Mouse (Mus musculus): ENCODE results near the gene Islr. TPM values are rescaled to one million over a fixed set of nuclear protein-coding genes. Genes with fewer than 3 reads are reported as not detected.
A peak's percentile ranks its signal among the peaks of the same experiment; 100 is the strongest.

Islr gene
- polyA plus RNA-seq, 1 experiment: 67.1 TPM

DNA sequence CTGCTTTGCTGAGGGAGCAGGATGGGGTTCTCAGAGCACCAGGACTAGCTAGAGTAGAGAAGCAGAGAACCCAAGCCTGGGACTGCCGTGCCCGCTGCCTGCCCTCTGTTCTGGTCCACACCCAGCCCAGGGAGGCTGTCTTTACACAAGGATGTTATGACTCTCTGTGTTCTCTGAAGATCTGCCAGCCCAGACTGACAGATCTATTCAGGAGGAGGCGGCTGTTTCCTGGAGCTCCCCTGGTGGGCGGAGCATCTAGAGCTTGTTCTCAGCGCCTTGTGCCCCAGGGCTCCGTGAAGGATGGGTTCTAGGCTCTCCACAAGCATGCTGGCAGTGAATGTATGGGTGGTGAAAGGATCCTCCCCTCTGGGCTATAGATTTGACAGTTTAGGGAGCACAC is 64.2 kb downstream of the Islr start:
- TF ChIP-seq CTCF (IDR thresholded peaks at IDR 0.05; ENCODE audit: borderline replicate concordance, extremely low read depth, insufficient read depth, insufficient read length) (no peak), POLR2A (IDR thresholded peaks at IDR 0.05; ENCODE audit: borderline replicate concordance, extremely low read depth, insufficient read depth, insufficient read length, poor library complexity, severe bottlenecking) (no peak)
- DNase-seq (ENCODE audit: low read depth): peak; percentile 63

GRCm38 (mm10) chr9:58135921-58136321 is 68.2 kb downstream of the Islr start:
- DNase-seq (ENCODE audit: low read depth): no peak
- TF ChIP-seq POLR2A (IDR thresholded peaks at IDR 0.05; ENCODE audit: borderline replicate concordance, extremely low read depth, insufficient read depth, insufficient read length, poor library complexity, severe bottlenecking) (no peak), CTCF (IDR thresholded peaks at IDR 0.05; ENCODE audit: borderline replicate concordance, extremely low read depth, insufficient read depth, insufficient read length) (no peak)

- TF ChIP-seq CTCF (IDR thresholded peaks at IDR 0.05; ENCODE audit: borderline replicate concordance, extremely low read depth, insufficient read depth, insufficient read length) (no peak), POLR2A (IDR thresholded peaks at IDR 0.05; ENCODE audit: borderline replicate concordance, extremely low read depth, insufficient read depth, insufficient read length, poor library complexity, severe bottlenecking) (no peak)
- peak; percentile 69 for DNase-seq (ENCODE audit: low read depth)
Measured at GRCm38 (mm10) chr9:58134906-58135305, 69.2 kb downstream of the Islr start.

DNA sequence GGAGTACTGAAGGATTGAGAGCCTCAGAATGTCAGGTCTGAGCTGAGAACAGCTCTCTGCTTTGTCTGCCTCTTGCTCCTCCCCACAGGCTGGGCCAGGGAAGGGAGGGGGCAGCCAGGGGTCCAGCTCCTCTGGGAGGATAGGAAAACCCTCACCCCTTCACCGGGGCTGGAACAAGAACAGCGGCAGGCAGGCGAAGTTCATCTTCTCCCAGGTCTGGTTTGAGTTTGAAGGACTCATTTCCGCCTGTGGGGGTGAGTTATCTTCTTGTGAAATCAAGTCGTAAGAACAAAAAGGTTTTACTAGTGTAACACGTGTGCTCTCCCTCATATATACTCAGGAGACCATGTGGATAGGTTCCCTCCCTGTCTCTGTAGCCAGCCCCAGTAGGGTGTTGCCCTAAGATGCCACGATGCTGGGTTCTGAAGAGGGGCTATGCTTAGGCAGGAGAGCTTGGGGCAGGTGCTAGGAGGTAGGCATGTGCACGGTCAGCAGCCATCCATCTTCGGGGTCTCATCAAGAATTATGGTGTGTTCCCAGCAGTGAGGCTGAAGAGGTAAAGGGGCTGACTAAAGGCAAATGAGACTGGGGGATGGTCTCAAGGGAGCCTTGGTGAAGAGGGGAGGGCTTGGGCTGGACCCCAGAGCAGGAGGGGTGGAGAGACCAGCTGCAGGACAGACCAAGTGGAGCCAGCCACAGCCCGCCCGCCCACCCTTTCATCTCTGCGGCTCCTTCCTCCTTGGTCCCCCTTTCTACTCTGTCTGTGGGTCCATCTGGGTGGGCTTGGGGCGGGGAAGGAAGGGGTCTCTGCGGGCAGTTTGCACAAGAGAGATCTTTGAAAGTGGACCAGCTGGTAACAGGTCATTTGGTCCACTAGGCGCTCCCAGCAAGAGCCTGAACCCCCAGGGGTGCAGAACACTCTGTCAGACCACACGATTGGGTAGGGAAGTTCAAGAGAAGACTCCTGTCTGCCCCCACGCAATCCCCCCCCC is 69.9 kb downstream of the Islr start:
- TF ChIP-seq POLR2A (IDR thresholded peaks at IDR 0.05; ENCODE audit: borderline replicate concordance, extremely low read depth, insufficient read depth, insufficient read length, poor library complexity, severe bottlenecking) (no peak), CTCF (IDR thresholded peaks at IDR 0.05; ENCODE audit: borderline replicate concordance, extremely low read depth, insufficient read depth, insufficient read length) (no peak)
- peak; percentile 62 for DNase-seq (ENCODE audit: low read depth)

DNA sequence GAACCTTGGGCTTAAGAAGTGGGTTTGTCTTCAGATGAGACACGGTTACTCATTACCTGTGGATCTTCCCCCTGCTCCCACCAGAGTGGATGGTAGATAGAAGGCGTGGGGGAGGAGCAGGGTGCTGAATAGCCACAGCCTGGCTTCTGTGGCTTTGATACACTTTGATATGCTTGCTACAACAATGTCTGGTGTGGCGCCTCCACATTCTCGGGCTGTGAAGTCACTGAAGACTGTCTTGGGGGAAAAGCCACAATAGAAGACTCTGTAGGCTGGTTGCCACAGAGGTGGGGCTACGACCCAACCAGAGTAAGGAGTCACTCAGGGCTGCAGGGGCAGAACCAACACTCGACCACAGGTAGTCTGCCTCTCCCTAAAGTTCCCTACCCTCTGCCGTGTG is 72.4 kb downstream of the Islr start:
- no peak for DNase-seq (ENCODE audit: low read depth)
- TF ChIP-seq POLR2A (IDR thresholded peaks at IDR 0.05; ENCODE audit: borderline replicate concordance, extremely low read depth, insufficient read depth, insufficient read length, poor library complexity, severe bottlenecking): no peak
- TF ChIP-seq CTCF (IDR thresholded peaks at IDR 0.05; ENCODE audit: borderline replicate concordance, extremely low read depth, insufficient read depth, insufficient read length): no peak

GRCm38 (mm10) chr9:58130909-58131308 is 73.2 kb downstream of the Islr start:
- no peak for TF ChIP-seq CTCF (IDR thresholded peaks at IDR 0.05; ENCODE audit: borderline replicate concordance, extremely low read depth, insufficient read depth, insufficient read length)
- TF ChIP-seq POLR2A (IDR thresholded peaks at IDR 0.05; ENCODE audit: borderline replicate concordance, extremely low read depth, insufficient read depth, insufficient read length, poor library complexity, severe bottlenecking): no peak
- no peak for DNase-seq (ENCODE audit: low read depth)

- TF ChIP-seq POLR2A (IDR thresholded peaks at IDR 0.05; ENCODE audit: borderline replicate concordance, extremely low read depth, insufficient read depth, insufficient read length, poor library complexity, severe bottlenecking) (no peak), CTCF (IDR thresholded peaks at IDR 0.05; ENCODE audit: borderline replicate concordance, extremely low read depth, insufficient read depth, insufficient read length) (no peak)
- DNase-seq (ENCODE audit: low read depth): no peak
Measured at GRCm38 (mm10) chr9:58129508-58129907, 74.6 kb downstream of the Islr start.

GRCm38 (mm10) chr9:58128926-58129413 is 75.1 kb downstream of the Islr start:
- no peak for TF ChIP-seq CTCF (IDR thresholded peaks at IDR 0.05; ENCODE audit: borderline replicate concordance, extremely low read depth, insufficient read depth, insufficient read length)
- TF ChIP-seq POLR2A (IDR thresholded peaks at IDR 0.05; ENCODE audit: borderline replicate concordance, extremely low read depth, insufficient read depth, insufficient read length, poor library complexity, severe bottlenecking): no peak
- DNase-seq (ENCODE audit: low read depth): no peak

GRCm38 (mm10) chr9:58125811-58126210 is 78.3 kb downstream of the Islr start:
- TF ChIP-seq CTCF (IDR thresholded peaks at IDR 0.05; ENCODE audit: borderline replicate concordance, extremely low read depth, insufficient read depth, insufficient read length) (no peak), POLR2A (IDR thresholded peaks at IDR 0.05; ENCODE audit: borderline replicate concordance, extremely low read depth, insufficient read depth, insufficient read length, poor library complexity, severe bottlenecking) (no peak)
- DNase-seq (ENCODE audit: low read depth): no peak

GRCm38 (mm10) chr9:58125085-58125484 is 79.0 kb downstream of the Islr start:
- DNase-seq (ENCODE audit: low read depth): no peak
- TF ChIP-seq POLR2A (IDR thresholded peaks at IDR 0.05; ENCODE audit: borderline replicate concordance, extremely low read depth, insufficient read depth, insufficient read length, poor library complexity, severe bottlenecking) (no peak), CTCF (IDR thresholded peaks at IDR 0.05; ENCODE audit: borderline replicate concordance, extremely low read depth, insufficient read depth, insufficient read length) (no peak)

DNA sequence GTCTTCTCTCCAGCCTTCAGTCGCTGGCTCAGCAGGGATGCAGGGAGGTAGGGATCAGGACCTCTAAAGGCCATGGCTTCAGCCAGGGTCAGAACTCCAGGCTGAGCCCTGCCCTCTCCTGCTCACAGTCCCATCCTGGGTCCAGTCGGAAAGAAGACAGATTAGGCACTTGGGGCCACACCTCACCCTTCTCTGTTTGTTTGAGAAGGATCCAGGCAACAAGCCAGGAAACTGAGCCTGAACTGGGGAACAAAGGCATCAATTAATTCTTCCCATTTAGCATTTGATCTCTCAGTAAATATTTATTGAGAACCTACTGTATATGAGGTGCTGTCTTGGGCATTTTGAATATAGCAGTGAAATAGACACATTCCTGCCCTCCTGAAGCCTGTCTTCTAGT is 85.4 kb downstream of the Islr start, which contains the start of gene Ccdc33:
TSS of gene Ccdc33 (minus strand) at position 153 of the 400 bp plus-strand sequence.
- TF ChIP-seq CTCF (IDR thresholded peaks at IDR 0.05; ENCODE audit: borderline replicate concordance, extremely low read depth, insufficient read depth, insufficient read length): no peak
- no peak for TF ChIP-seq POLR2A (IDR thresholded peaks at IDR 0.05; ENCODE audit: borderline replicate concordance, extremely low read depth, insufficient read depth, insufficient read length, poor library complexity, severe bottlenecking)
- no peak for DNase-seq (ENCODE audit: low read depth)

Data from brain, embryonic 14.5 days (tissue).